Mouse (Mus musculus) testis, adult 2 months (tissue): ENCODE results near the gene Rps6kb1. TPM values are rescaled to one million over a fixed set of nuclear protein-coding genes. Genes with fewer than 3 reads are reported as not detected.

Source experiments
- H3K27ac ChIP-seq: fragments of 200-500 bp; 2 replicates; pipeline ENCODE4 v1.5.1; 2012; ENCODE audit warnings: low read depth, low read length; ENCODE audit not compliant: control insufficient read depth, insufficient read depth
- H3K27me3 ChIP-seq: fragments of 200-500 bp; 2 replicates; pipeline ENCODE4 v1.6.1; 2012; ENCODE audit warnings: mild to moderate bottlenecking, low read length, moderate library complexity; ENCODE audit not compliant: control insufficient read depth, insufficient read depth
- H3K36me3 ChIP-seq: fragments of 200-500 bp; 2 replicates; pipeline ENCODE4 v1.6.1; 2012; ENCODE audit warnings: mild to moderate bottlenecking, low read length; ENCODE audit not compliant: control insufficient read depth, insufficient read depth
- H3K4me1 ChIP-seq: fragments of 200-500 bp; 2 replicates; pipeline ENCODE4 v1.6.1; 2012; ENCODE audit warnings: low read length; ENCODE audit not compliant: control insufficient read depth, insufficient read depth
- H3K4me3 ChIP-seq: fragments of 200-500 bp; 2 replicates; pipeline ENCODE4 v1.5.1; 2012; ENCODE audit warnings: low read depth, mild to moderate bottlenecking, low read length, moderate library complexity, mixed read lengths; ENCODE audit not compliant: control insufficient read depth
- CTCF ChIP-seq: fragments of 200-500 bp; IDR thresholded peaks from 2 replicates; pipeline ENCODE4 v1.5.1; 2012; ENCODE audit warnings: low read depth, mild to moderate bottlenecking, inconsistent platforms, low read length, moderate library complexity; ENCODE audit not compliant: control insufficient read depth, insufficient read depth, insufficient replicate concordance
- POLR2A ChIP-seq: fragments of 200-500 bp; IDR thresholded peaks from 2 replicates; pipeline ENCODE4 v1.6.1; 2012; ENCODE audit warnings: low read depth, mild to moderate bottlenecking, inconsistent platforms, low read length, moderate library complexity; ENCODE audit not compliant: control insufficient read depth
- polyA plus RNA-seq: library from polyadenylated mRNA; depleted of rRNA; stranded (reverse); fragments of >200 nt; gene quantifications from 2 replicates; pipeline ENCODE4 v1.2.3, GENCODE M21; 2012

Rps6kb1 gene
- polyA plus RNA-seq, 1 experiment, result 4.1 TPM

DNA sequence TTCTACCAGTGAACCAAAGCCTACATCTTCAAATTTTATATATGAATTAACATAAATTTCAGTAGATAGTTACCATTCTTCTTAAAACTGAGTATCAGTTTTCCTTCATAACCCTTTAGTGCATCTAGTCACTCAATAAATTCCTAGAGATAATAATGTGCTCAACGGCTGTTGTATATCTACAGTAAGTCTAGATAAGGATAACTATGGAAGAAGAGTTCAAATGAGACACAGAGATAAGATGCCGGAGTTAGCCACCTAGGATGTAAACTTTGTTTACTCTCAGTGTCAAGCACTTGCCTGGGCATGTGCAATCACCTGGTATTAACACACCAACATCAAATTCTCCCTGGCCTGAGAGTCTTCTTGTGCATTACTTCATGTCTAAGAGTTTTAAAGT, 37.3 kb downstream of the Rps6kb1 start:
- Histone ChIP-seq H3K4me3 (no peak overlapping the region), H3K27me3 (no peaks in the 10 kb centered on the region), H3K36me3 (no peaks in the 10 kb centered on the region; the same call in none of the 2 replicates), H3K27ac (no peak overlapping the region), H3K4me1 (no peaks in the 10 kb centered on the region)
- TF ChIP-seq CTCF, result no peak
- no peak for TF ChIP-seq POLR2A

- H3K4me1 ChIP-seq, result no peaks in the 10 kb centered on the region
- H3K27me3 ChIP-seq, result no peaks in the 10 kb centered on the region
- no peak overlapping the region for H3K4me3 ChIP-seq
- no peak overlapping the region for H3K27ac ChIP-seq
- no peak for TF ChIP-seq CTCF
- no peak for TF ChIP-seq POLR2A
- H3K36me3 ChIP-seq, result no peaks in the 10 kb centered on the region; the same call in none of the 2 replicates
Measured at GRCm38 (mm10) chr11:86503121-86503520, 41.5 kb downstream of the Rps6kb1 start.

- H3K27ac ChIP-seq, result no peak overlapping the region
- no peak overlapping the region for H3K4me3 ChIP-seq
- H3K36me3 ChIP-seq, result no peaks in the 10 kb centered on the region; the same call in none of the 2 replicates
- TF ChIP-seq POLR2A (no peak), CTCF (no peak)
- H3K4me1 ChIP-seq, result no peaks in the 10 kb centered on the region
- no peaks in the 10 kb centered on the region for H3K27me3 ChIP-seq
Measured at GRCm38 (mm10) chr11:86500795-86501194, 43.8 kb downstream of the Rps6kb1 start.

DNA sequence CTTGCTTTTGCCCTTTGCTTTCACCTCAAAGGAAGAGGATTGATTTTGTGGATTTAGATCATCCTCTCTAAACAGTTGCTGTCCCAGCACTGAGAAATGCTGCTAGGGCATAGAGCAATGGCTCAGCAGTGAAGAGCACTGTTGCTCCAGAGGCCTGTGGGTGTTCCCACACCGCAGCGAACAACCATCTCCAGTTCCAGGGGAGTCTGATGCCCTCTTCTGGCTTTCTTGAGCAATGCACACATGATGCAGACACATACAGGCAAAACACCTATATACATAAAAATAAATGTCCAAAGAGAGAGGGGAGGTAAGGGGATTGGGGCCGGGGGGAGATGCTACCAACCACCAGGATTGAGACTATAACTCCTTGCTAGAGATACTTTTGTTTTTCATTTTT, 46.7 kb downstream of the Rps6kb1 start:
- H3K27ac ChIP-seq, result no peak overlapping the region
- H3K36me3 ChIP-seq, result no peaks in the 10 kb centered on the region; the same call in 1 of the 2 replicates

DNA sequence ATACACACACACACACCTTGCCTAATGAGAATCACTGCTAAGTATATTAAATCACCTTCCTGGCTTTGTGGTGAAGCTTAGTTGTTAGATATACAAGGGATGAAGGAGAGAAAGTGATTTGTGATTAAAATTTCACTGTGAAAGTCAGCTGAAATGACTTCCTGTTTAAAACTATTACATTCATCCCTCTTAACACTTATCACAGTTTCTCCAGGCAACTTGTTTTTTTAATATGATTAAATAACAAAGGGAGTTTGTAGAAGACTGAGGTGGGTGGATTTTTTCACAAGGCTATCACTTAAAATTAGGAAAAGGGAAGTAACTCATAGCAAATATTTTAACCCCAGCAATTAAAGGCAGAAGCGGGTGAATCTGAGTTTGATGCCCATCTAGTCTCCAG, 47.2 kb downstream of the Rps6kb1 start:
- TF ChIP-seq CTCF, result no peak
- TF ChIP-seq POLR2A, result no peak
- Histone ChIP-seq H3K36me3 (no peaks in the 10 kb centered on the region; the same call in 1 of the 2 replicates), H3K4me3 (no peak overlapping the region), H3K27ac (no peak overlapping the region), H3K4me1 (no peaks in the 10 kb centered on the region), H3K27me3 (no peaks in the 10 kb centered on the region)

More for the DNA sequence above, 46.7 kb downstream of the Rps6kb1 start:
- H3K4me3 ChIP-seq, result no peak overlapping the region
- no peaks in the 10 kb centered on the region for H3K27me3 ChIP-seq
- peak; percentile 12; the same call in 1 of the 2 replicates for TF ChIP-seq CTCF
- TF ChIP-seq POLR2A, result no peak
- no peaks in the 10 kb centered on the region for H3K4me1 ChIP-seq

GRCm38 (mm10) chr11:86490782-86491181, 53.8 kb downstream of the Rps6kb1 start:
- H3K4me1 ChIP-seq, result peaks cover 4% of the 10 kb centered on the region
- peaks cover 2% of the 10 kb centered on the region for H3K36me3 ChIP-seq
- TF ChIP-seq CTCF (no peak), POLR2A (no peak)
- no peak overlapping the region for H3K27ac ChIP-seq
- no peaks in the 10 kb centered on the region for H3K27me3 ChIP-seq
- no peak overlapping the region for H3K4me3 ChIP-seq

- TF ChIP-seq CTCF (no peak), POLR2A (no peak)
- peak overlapping the region; percentile 88 for H3K27ac ChIP-seq
- no peaks in the 10 kb centered on the region for H3K27me3 ChIP-seq
- peak overlapping the region; percentile 91 for H3K4me3 ChIP-seq
- H3K36me3 ChIP-seq, result peaks cover 2% of the 10 kb centered on the region
- peaks cover 6% of the 10 kb centered on the region for H3K4me1 ChIP-seq
Measured at GRCm38 (mm10) chr11:86484910-86485510, 59.6 kb downstream of the Rps6kb1 start.
